Mouse (Mus musculus): Measurements from ENCODE around the gene Gm12888. TPM values are rescaled to one million over a fixed set of nuclear protein-coding genes. Genes with fewer than 3 reads are reported as not detected.

Gm12888 gene
- total RNA-seq (2023), result not detected

DNA sequence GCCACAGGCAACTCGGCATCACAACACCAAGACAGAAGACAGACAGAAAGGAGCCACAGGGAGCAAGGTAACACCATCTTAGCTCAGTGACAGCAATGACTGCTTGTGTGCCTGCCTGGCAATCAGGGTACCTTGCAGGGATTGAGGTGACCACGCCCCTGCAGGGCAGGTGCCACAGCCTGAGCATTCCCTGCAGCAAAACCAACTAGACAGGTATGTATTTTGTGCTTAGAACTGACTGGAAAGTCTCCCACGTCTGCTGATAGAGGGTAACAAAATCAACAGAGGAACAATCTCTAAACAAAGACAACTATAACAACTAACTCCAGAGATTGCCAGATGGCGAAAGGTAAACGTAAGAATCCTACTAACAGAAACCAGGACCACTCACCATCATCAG lies at the start of gene Gm12888:
Gene Gm12888 (minus strand): TSS at position 101 of the 400 bp plus-strand sequence.

Other genes with a start within 250 kb of the Gm12888 start
- 100 to 1,000 TPM; 107 to 110 TPM for gene Zmpste24, start 226.7 kb downstream of the Gm12888 start, total RNA-seq (2023)
- not detected for gene Tmco2, start 215.7 kb downstream of the Gm12888 start, total RNA-seq (2023)
- 10 to 100 TPM; 69.8 to 80.9 TPM for gene Rlf, start 109.8 kb downstream of the Gm12888 start, total RNA-seq (2023)
- gene Gm12886, start 98.2 kb upstream of the Gm12888 start, total RNA-seq (2023), result not detected

Measured in neutrophil, adult 83 days (primary cell).